Mouse (Mus musculus): ENCODE results near the gene Col15a1. TPM values are rescaled to one million over a fixed set of nuclear protein-coding genes. Genes with fewer than 3 reads are reported as not detected.

Col15a1 gene
- polyA plus RNA-seq, 1 experiment = 3.5 TPM

DNA sequence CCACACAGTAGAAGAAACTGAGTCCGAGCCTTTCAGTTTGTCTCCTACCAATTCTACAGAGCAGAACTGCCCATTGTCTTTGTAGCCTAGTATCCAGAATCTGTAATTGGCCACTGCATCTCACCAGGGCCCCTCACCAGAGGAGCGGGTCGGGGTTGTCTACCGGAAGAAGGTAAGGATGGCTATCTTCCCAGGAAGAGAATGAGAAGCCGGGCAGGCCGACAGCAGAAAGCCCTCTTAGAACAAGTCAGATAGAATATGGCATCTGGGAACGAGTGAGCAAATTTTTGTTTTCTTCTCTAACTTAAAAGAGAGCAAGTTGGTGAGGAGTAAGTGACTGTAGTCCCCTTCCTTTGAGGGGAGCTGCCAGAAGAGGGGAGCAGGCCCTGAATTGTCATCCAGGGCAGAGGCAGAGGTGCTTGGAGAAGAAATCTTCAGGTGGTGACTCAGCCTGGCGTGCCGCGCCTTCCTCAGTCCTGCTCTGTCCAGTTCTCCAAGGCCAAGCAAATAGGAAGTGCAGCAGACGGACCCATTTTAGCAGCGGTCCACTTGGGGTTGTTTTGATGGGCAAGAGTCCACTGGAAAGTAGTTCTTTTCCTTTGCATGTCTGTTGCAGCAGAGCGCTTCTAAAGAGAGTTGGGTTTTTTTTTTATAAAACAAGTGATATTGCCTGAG is 122.6 kb downstream of the Col15a1 start:
- H3K4me3 ChIP-seq (ENCODE audit: extremely low read depth, insufficient read depth, insufficient read length) = no peak overlapping the region
- TF ChIP-seq CTCF (IDR thresholded peaks at IDR 0.05; ENCODE audit: extremely low read depth, insufficient read depth, insufficient read length, insufficient replicate concordance) = no peak
- no peak for TF ChIP-seq POLR2A (IDR thresholded peaks at IDR 0.05; ENCODE audit: low read depth, low read length)
- no peak for DNase-seq (ENCODE audit: low read depth in 1 of 2, low spot score in 2 of 2)
- peaks cover 3% of the 10 kb centered on the region; the same call in 1 of the 2 replicates for H3K4me1 ChIP-seq (ENCODE audit: control insufficient read depth, insufficient read depth, insufficient read length)
- H3K27me3 ChIP-seq (ENCODE audit: control insufficient read depth, insufficient read depth, low read length) = no peaks in the 10 kb centered on the region
- no peak overlapping the region for H3K27ac ChIP-seq (ENCODE audit: insufficient read depth, low read length)
- H3K36me3 ChIP-seq (ENCODE audit: control insufficient read depth, insufficient read depth, low read length) = no peaks in the 10 kb centered on the region
- 93% methylated on average over 13 of the region's 13 CpGs for whole genome bisulfite sequencing

DNA sequence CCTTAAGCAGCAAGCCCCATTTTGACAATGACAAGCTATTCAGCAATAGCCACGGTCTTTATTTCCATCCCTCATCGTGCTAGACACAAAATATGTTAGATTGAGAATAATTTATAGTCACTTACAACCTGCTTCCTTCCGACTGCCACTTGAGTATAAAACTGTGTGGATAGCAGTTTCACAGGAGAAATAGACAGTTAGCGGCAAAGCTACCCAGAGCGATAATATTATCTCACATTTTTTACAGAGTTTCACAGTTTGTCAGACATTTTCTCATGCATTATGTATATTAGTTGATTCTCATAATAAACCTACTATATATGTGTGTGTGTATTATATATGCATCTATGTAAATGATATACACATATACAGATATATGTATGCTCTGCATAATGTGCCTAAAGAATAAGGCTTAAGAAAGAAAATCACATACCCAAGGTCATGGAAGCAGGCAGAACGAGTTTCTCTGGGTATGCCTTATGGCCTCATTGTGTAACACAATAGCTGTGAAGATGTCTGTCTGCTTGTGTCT is 124.9 kb downstream of the Col15a1 start:
- Histone ChIP-seq H3K27ac (ENCODE audit: insufficient read depth, low read length) (no peak overlapping the region), H3K4me3 (ENCODE audit: extremely low read depth, insufficient read depth, insufficient read length) (no peak overlapping the region), H3K4me1 (ENCODE audit: control insufficient read depth, insufficient read depth, insufficient read length) (peaks cover 3% of the 10 kb centered on the region; the same call in 1 of the 2 replicates), H3K27me3 (ENCODE audit: control insufficient read depth, insufficient read depth, low read length) (no peaks in the 10 kb centered on the region), H3K36me3 (ENCODE audit: control insufficient read depth, insufficient read depth, low read length) (no peaks in the 10 kb centered on the region)
- no peak for DNase-seq (ENCODE audit: low read depth in 1 of 2, low spot score in 2 of 2)
- WGBS = 80% methylated on average over 6 of the region's 6 CpGs
- no peak for TF ChIP-seq CTCF (IDR thresholded peaks at IDR 0.05; ENCODE audit: extremely low read depth, insufficient read depth, insufficient read length, insufficient replicate concordance)

DNA sequence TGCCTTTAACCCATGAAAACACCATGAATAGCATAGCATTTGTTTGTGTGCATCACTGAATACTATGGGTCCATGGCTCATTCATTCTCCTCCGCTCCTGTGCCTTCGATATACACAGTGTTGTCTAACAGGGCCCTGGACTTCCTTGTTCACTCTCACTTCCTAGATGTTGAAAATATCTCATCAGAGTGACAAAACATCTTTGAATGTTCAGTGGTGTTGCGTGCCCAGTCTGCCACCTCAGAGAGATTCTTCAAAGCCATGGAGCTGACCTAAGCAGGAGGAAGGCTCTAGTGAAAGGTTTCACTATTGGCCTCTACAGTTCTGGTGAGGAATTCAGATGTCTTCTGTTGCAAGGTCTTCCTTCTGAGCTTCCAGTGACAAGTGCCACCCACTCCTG is 125.6 kb downstream of the Col15a1 start:
- H3K36me3 ChIP-seq (ENCODE audit: control insufficient read depth, insufficient read depth, low read length) = no peaks in the 10 kb centered on the region
- peaks cover 3% of the 10 kb centered on the region; the same call in 1 of the 2 replicates for H3K4me1 ChIP-seq (ENCODE audit: control insufficient read depth, insufficient read depth, insufficient read length)
- no peak overlapping the region for H3K4me3 ChIP-seq (ENCODE audit: extremely low read depth, insufficient read depth, insufficient read length)
- no peak for DNase-seq (ENCODE audit: low read depth in 1 of 2, low spot score in 2 of 2)
- no peak for TF ChIP-seq CTCF (IDR thresholded peaks at IDR 0.05; ENCODE audit: extremely low read depth, insufficient read depth, insufficient read length, insufficient replicate concordance)
- no peak for TF ChIP-seq POLR2A (IDR thresholded peaks at IDR 0.05; ENCODE audit: low read depth, low read length)
- 64% methylated on average over 3 of the region's 3 CpGs for WGBS
- no peaks in the 10 kb centered on the region for H3K27me3 ChIP-seq (ENCODE audit: control insufficient read depth, insufficient read depth, low read length)
- no peak overlapping the region for H3K27ac ChIP-seq (ENCODE audit: insufficient read depth, low read length)

DNA sequence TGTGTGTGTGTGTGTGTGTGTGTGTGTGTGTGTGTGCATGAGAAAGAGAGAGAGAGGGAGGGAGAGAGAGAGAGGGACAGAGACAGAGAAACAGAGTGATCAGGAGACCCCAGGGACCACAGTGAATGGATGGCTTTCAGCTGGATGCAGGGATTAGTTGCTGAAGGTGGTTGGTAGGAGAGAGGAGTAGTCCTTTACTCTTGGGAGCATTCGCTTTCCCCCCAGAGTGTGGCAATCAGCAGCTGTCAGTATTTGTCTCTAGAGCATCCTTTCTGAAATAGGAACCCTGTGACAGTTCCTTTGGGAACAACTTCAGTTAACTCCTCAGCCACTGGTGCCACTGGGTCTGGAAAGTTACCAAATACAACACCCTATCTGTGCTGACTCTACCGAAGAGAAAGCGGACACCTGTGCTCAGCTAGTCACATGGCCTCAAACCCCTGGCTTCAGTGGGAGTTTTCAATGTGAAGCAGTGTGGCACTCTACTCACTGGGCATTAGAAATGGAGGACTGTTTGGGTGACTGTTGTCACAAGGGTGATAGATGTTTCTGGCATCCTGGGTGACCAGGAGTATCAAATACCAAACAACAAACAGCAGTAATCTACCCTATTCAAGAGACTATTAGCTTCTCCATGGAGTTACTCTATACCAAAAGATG is 129.1 kb downstream of the Col15a1 start:
- no peak overlapping the region for H3K27ac ChIP-seq (ENCODE audit: insufficient read depth, low read length)
- WGBS = 87% methylated on average over 3 of the region's 3 CpGs
- no peaks in the 10 kb centered on the region for H3K27me3 ChIP-seq (ENCODE audit: control insufficient read depth, insufficient read depth, low read length)
- peaks cover 3% of the 10 kb centered on the region; the same call in 1 of the 2 replicates for H3K4me1 ChIP-seq (ENCODE audit: control insufficient read depth, insufficient read depth, insufficient read length)
- H3K36me3 ChIP-seq (ENCODE audit: control insufficient read depth, insufficient read depth, low read length) = no peaks in the 10 kb centered on the region
- H3K4me3 ChIP-seq (ENCODE audit: extremely low read depth, insufficient read depth, insufficient read length) = no peak overlapping the region
- DNase-seq (ENCODE audit: low read depth in 1 of 2, low spot score in 2 of 2) = no peak
- TF ChIP-seq CTCF (IDR thresholded peaks at IDR 0.05; ENCODE audit: extremely low read depth, insufficient read depth, insufficient read length, insufficient replicate concordance) (no peak), POLR2A (IDR thresholded peaks at IDR 0.05; ENCODE audit: low read depth, low read length) (no peak)

DNA sequence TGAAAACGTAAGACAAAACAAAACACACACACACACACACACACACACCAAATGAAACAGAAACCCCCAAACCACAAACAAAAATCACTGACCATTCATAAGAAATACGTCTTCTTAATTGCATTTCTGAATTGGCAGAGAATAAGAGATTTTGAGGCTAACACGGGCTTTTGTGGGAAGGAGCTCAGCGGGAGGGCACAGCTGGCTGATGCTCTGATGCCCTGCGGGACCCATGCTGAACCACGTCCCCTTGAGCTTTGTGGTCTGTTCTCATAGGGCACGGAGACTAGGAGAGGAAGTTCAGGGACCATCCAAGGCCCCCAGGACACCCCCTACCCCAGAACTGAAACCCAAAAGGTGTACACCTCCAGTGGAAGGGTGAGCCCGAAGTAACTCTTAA is 134.7 kb downstream of the Col15a1 start:
- H3K4me3 ChIP-seq (ENCODE audit: extremely low read depth, insufficient read depth, insufficient read length) = no peak overlapping the region
- H3K27ac ChIP-seq (ENCODE audit: insufficient read depth, low read length) = no peak overlapping the region
- TF ChIP-seq CTCF (IDR thresholded peaks at IDR 0.05; ENCODE audit: extremely low read depth, insufficient read depth, insufficient read length, insufficient replicate concordance) = no peak
- no peak for TF ChIP-seq POLR2A (IDR thresholded peaks at IDR 0.05; ENCODE audit: low read depth, low read length)
- no peaks in the 10 kb centered on the region for H3K36me3 ChIP-seq (ENCODE audit: control insufficient read depth, insufficient read depth, low read length)
- H3K27me3 ChIP-seq (ENCODE audit: control insufficient read depth, insufficient read depth, low read length) = no peaks in the 10 kb centered on the region
- no peak for DNase-seq (ENCODE audit: low read depth in 1 of 2, low spot score in 2 of 2)
- WGBS = 18% methylated on average over 8 of the region's 8 CpGs
- H3K4me1 ChIP-seq (ENCODE audit: control insufficient read depth, insufficient read depth, insufficient read length) = no peaks in the 10 kb centered on the region

DNA sequence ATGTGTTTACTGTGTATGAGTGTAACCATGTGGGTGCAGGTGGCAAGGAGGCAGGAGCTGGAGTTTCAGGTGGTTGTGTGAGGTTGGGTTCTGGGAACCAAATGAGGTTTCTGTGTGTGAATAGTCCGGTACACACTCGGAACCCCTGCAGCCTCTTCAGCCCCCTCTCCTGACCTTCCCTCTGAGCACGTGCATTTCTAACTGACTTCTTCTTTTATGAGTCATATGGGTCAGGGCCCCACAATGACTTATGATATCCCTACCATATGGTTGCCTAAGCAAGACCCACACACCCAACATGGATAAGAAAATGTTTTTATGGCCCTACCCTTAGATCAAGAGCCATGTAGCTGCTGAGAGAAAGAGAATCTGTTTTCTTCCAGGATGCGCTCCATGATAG is 139.1 kb downstream of the Col15a1 start:
- no peaks in the 10 kb centered on the region for H3K27me3 ChIP-seq (ENCODE audit: control insufficient read depth, insufficient read depth, low read length)
- no peaks in the 10 kb centered on the region for H3K36me3 ChIP-seq (ENCODE audit: control insufficient read depth, insufficient read depth, low read length)
- no peak for DNase-seq (ENCODE audit: low read depth in 1 of 2, low spot score in 2 of 2)
- no peak for TF ChIP-seq POLR2A (IDR thresholded peaks at IDR 0.05; ENCODE audit: low read depth, low read length)
- no peak overlapping the region for H3K4me3 ChIP-seq (ENCODE audit: extremely low read depth, insufficient read depth, insufficient read length)
- 0 out of 2 replicates have a peak, but pooled peaks cover 3% of the 10 kb centered on the region for H3K4me1 ChIP-seq (ENCODE audit: control insufficient read depth, insufficient read depth, insufficient read length)
- no peak overlapping the region for H3K27ac ChIP-seq (ENCODE audit: insufficient read depth, low read length)
- WGBS = 36% methylated on average over 4 of the region's 4 CpGs

DNA sequence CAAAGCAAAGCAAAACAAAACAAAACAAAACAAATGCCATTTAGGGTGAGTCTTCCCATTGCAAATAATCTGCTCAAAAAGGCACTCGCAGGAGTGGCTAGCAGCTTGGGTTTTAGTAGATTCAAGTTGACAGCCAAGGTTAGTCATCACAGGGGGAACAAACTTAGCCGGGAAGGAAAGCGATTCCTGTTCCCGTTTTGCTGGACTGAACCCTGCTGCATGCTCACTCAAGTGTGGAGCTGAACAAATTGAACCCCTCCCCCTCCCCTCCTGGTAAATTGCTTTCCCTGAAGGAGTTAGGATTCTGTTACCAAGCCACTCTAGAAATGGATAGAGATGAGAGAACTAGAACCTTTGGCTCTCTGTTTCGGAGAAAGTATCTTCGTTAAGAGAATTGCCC is 141.8 kb downstream of the Col15a1 start:
- no peak for DNase-seq (ENCODE audit: low read depth in 1 of 2, low spot score in 2 of 2)
- Histone ChIP-seq H3K4me3 (ENCODE audit: extremely low read depth, insufficient read depth, insufficient read length) (no peak overlapping the region), H3K36me3 (ENCODE audit: control insufficient read depth, insufficient read depth, low read length) (no peaks in the 10 kb centered on the region), H3K4me1 (ENCODE audit: control insufficient read depth, insufficient read depth, insufficient read length) (0 out of 2 replicates have a peak, but pooled peaks cover 6% of the 10 kb centered on the region), H3K27ac (ENCODE audit: insufficient read depth, low read length) (no peak overlapping the region), H3K27me3 (ENCODE audit: control insufficient read depth, insufficient read depth, low read length) (no peaks in the 10 kb centered on the region; the same call in 1 of the 2 replicates)
- 48% methylated on average over 6 of the region's 6 CpGs for WGBS
- no peak for TF ChIP-seq POLR2A (IDR thresholded peaks at IDR 0.05; ENCODE audit: low read depth, low read length)
- no peak for TF ChIP-seq CTCF (IDR thresholded peaks at IDR 0.05; ENCODE audit: extremely low read depth, insufficient read depth, insufficient read length, insufficient replicate concordance)
